Mouse (Mus musculus) spleen, adult 2 months (tissue): ENCODE measurements at regions not wholly inside any gene's neighbourhood (a gene's known extent, or its start where the extent isn't known, plus 50 kb on each side); places are given as distances from the start of the nearest gene placed in this dataset.

Experiments used
- DNase-seq, 2 experiments: peaks; one replicate each; pipeline versions ENCODE4 v3.0.0 to v3.0.0-alpha.2; 2012 to 2021; ENCODE audit warnings: low spot score in 2 of 2, low read depth in 1 of 2
- H3K27ac ChIP-seq: fragments of 200-500 bp; 2 replicates; pipeline ENCODE4 v1.5.1; 2012; ENCODE audit warnings: low read length, inconsistent platforms; ENCODE audit not compliant: insufficient read depth
- H3K27me3 ChIP-seq: fragments of 200-500 bp; 2 replicates; pipeline ENCODE4 v1.6.1; 2012; ENCODE audit warnings: mild to moderate bottlenecking, moderate library complexity, low read length, inconsistent platforms; ENCODE audit not compliant: control insufficient read depth, insufficient read depth
- H3K36me3 ChIP-seq: fragments of 200-500 bp; 2 replicates; pipeline ENCODE4 v1.6.1; 2012; ENCODE audit warnings: mild to moderate bottlenecking, low read length, inconsistent platforms; ENCODE audit not compliant: control insufficient read depth, insufficient read depth
- H3K4me1 ChIP-seq: fragments of 200-500 bp; 2 replicates; pipeline ENCODE4 v1.6.1; 2011; ENCODE audit warnings: inconsistent platforms; ENCODE audit not compliant: control insufficient read depth, insufficient read depth, insufficient read length
- H3K4me3 ChIP-seq: fragments of 200-500 bp; 2 replicates; pipeline ENCODE4 v1.5.1; 2011; ENCODE audit warnings: mild to moderate bottlenecking, inconsistent platforms; ENCODE audit not compliant: insufficient read depth, insufficient read length; ENCODE audit errors: extremely low read depth
- CTCF ChIP-seq: fragments of 200-500 bp; IDR thresholded peaks from 2 replicates; pipeline ENCODE4 v1.5.1; 2011; ENCODE audit warnings: mild to moderate bottlenecking, inconsistent platforms; ENCODE audit not compliant: insufficient read depth, insufficient read length, insufficient replicate concordance; ENCODE audit errors: extremely low read depth
- POLR2A ChIP-seq: fragments of 200-500 bp; IDR thresholded peaks from 2 replicates; pipeline ENCODE4 v1.6.1; 2011; ENCODE audit warnings: low read depth, low read length, inconsistent platforms
- WGBS: fragments of 180-500 bp; shearing (Covaris S2); methylation state at CpG from one replicate; pipeline ENCODE4 v1.1.7; 2018; 5-methylcytosine and 5-hydroxymethylcytosine counted together

DNA sequence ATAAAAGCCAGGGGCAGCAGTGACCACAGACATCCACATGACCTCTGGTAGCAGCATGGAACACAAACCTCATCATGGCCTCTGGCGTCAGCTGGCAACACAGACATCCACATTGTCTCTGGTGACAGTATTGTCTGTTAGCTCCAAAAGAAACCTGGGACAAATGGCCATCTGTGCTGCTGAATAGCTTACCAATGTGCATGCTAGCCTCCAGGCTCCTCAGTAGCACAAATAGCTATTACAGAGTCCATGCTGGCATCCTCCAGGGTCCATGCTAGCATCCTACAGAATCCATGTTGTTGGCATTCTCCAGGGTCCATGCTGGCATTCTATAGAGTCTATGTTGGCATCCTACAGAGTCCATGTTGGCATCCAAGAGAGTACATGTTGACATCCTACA is 596.9 kb upstream of the AI429214 start:
- H3K4me1 ChIP-seq: no peaks in the 10 kb centered on the region
- no peak overlapping the region for H3K27ac ChIP-seq
- no peaks in the 10 kb centered on the region for H3K36me3 ChIP-seq
- no peak for TF ChIP-seq CTCF
- no peak for TF ChIP-seq POLR2A
- no peak overlapping the region for H3K4me3 ChIP-seq
- DNase-seq: no peak
- no peaks in the 10 kb centered on the region for H3K27me3 ChIP-seq
- 78% methylated on average over 1 of the region's 1 CpGs for WGBS

DNA sequence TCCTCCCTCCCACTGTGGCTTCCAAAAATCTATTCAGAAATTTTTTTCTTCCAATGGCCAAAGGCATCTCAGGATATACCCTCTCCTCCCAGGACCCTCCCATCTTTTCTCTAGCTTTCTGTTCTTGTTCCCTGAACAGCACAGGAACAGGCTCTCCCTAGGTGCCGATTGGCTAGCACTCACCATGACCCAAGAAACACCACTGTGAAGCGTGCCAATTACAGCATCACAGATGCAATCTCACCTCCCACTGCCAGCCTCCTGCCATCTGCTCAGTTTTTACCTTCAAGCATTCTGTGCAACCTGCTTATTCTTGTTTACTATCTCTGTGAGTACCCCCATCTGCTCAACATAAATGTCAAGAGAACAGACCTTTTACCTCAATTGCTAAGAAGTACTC is 586.7 kb upstream of the AI429214 start:
- Histone ChIP-seq H3K27ac (no peak overlapping the region), H3K4me1 (no peaks in the 10 kb centered on the region), H3K27me3 (no peaks in the 10 kb centered on the region), H3K4me3 (no peak overlapping the region), H3K36me3 (no peaks in the 10 kb centered on the region)
- WGBS: 88% methylated on average over 2 of the region's 2 CpGs
- no peak for DNase-seq
- TF ChIP-seq CTCF (no peak), POLR2A (no peak)
